Mouse (Mus musculus) lung, embryonic 14.5 days (tissue): ENCODE measurements around the gene Olfr945. TPM values are rescaled to one million over a fixed set of nuclear protein-coding genes. Genes with fewer than 3 reads are reported as not detected.

Experiments
- ATAC-seq: fragments of 200-750 bp; cut with Nextera tagmentation; 2 replicates; pipeline ENCODE4 v1.8.0; 2017; ENCODE audit warnings: mild to moderate bottlenecking, moderate TSS enrichment, moderate library complexity; ENCODE audit not compliant: insufficient read depth
- DNase-seq: peaks from one replicate; pipeline ENCODE4 v3.0.0-alpha.2; 2015
- H3K27ac ChIP-seq: fragments of 300-500 bp; sonication (generic); 2 replicates; pipeline ENCODE4 v1.5.1; 2014; ENCODE audit warnings: low read depth, mild to moderate bottlenecking, moderate library complexity
- H3K27me3 ChIP-seq: fragments of 300-500 bp; sonication (generic); 2 replicates; pipeline ENCODE4 v1.6.1; 2014; ENCODE audit warnings: low read length, control low read depth; ENCODE audit not compliant: insufficient read depth
- H3K36me3 ChIP-seq: fragments of 300-500 bp; sonication (generic); 2 replicates; pipeline ENCODE4 v1.6.1; 2014; ENCODE audit warnings: control low read depth; ENCODE audit not compliant: insufficient read depth
- H3K4me1 ChIP-seq: fragments of 300-500 bp; sonication (generic); 2 replicates; pipeline ENCODE4 v1.6.1; 2014; ENCODE audit warnings: antibody characterized with exemption, control low read depth; ENCODE audit not compliant: insufficient read depth
- H3K4me2 ChIP-seq: fragments of 300-500 bp; sonication (generic); 2 replicates; pipeline ENCODE4 v1.6.1; 2014; ENCODE audit warnings: mild to moderate bottlenecking
- H3K4me3 ChIP-seq: fragments of 300-500 bp; sonication (generic); 2 replicates; pipeline ENCODE4 v1.5.1; 2014; ENCODE audit warnings: low read depth, low read length
- H3K9ac ChIP-seq: fragments of 300-500 bp; sonication (generic); 2 replicates; pipeline ENCODE4 v1.6.1; 2014
- H3K9me3 ChIP-seq: fragments of 300-500 bp; sonication (generic); 2 replicates; pipeline ENCODE4 v1.6.1; 2016; ENCODE audit warnings: low read depth, low read length, control low read depth
- CTCF ChIP-seq: IDR thresholded peaks from 2 replicates; pipeline ENCODE4 v1.5.1; 2016; ENCODE audit warnings: antibody characterized with exemption, low read depth
- WGBS: fragments of 180-500 bp; shearing (Covaris S2); extraction: QIAGEN DNeasy Blood & Tissue Kit; methylation state at CpG from one replicate; pipeline ENCODE4 v1.1.7; 2014; 5-methylcytosine and 5-hydroxymethylcytosine counted together
- polyA plus RNA-seq: library from polyadenylated mRNA; unstranded; fragments of >200 nt; fragmentation: Nextera tagmentation; extraction: Ambion mirVana; gene quantifications from 2 replicates; pipeline ENCODE4 v1.2.1, GENCODE M21; 2014

The Olfr945 gene
- polyA plus RNA-seq, result not detected in 2 replicates

- no peak for ATAC-seq
- H3K9ac ChIP-seq, result no peak within 1 kb of the TSS
- H3K27me3 ChIP-seq, result no peaks in the 10 kb centered on the region
- no peak within 1 kb of the TSS for H3K4me3 ChIP-seq
- H3K27ac ChIP-seq, result no peak within 1 kb of the TSS
- no peak for TF ChIP-seq CTCF
- no peaks in the 10 kb centered on the region for H3K4me1 ChIP-seq
- no peak for DNase-seq
- H3K36me3 ChIP-seq, result no peaks in the 10 kb centered on the region
- WGBS, result 84% methylated on average over 3 of the region's 3 CpGs
- no peak within 1 kb of the TSS for H3K4me2 ChIP-seq
- no peaks in the 10 kb centered on the region for H3K9me3 ChIP-seq
Measured at GRCm38 (mm10) chr9:39276718-39277117, at the start of gene Olfr945. TSS of gene Olfr945 (minus strand) at chr9:39276818.

GRCm38 (mm10) chr9:39325945-39326344 lies 49.3 kb upstream of the Olfr945 start, which contains the start of gene Olfr948:
TSS of gene Olfr948 (minus strand) at chr9:39326045.
- DNase-seq, result no peak
- Histone ChIP-seq H3K27me3 (no peaks in the 10 kb centered on the region), H3K36me3 (no peaks in the 10 kb centered on the region), H3K9ac (no peak within 1 kb of the TSS), H3K4me3 (no peak within 1 kb of the TSS), H3K9me3 (no peaks in the 10 kb centered on the region), H3K4me1 (no peaks in the 10 kb centered on the region), H3K4me2 (no peak within 1 kb of the TSS), H3K27ac (no peak within 1 kb of the TSS)
- no peak for TF ChIP-seq CTCF
- no peak for ATAC-seq

- no peak for TF ChIP-seq CTCF
- Histone ChIP-seq H3K27ac (no peak overlapping the region), H3K9me3 (no peaks in the 10 kb centered on the region), H3K36me3 (no peaks in the 10 kb centered on the region), H3K4me2 (no peak overlapping the region), H3K27me3 (no peaks in the 10 kb centered on the region), H3K4me3 (no peak overlapping the region), H3K4me1 (no peaks in the 10 kb centered on the region), H3K9ac (no peak overlapping the region)
- WGBS, result 63% methylated on average over 2 of the region's 2 CpGs
- no peak for ATAC-seq
- DNase-seq, result no peak
Measured at GRCm38 (mm10) chr9:39287136-39287535, 10.5 kb upstream of the Olfr945 start.

GRCm38 (mm10) chr9:39249894-39250293 lies 26.7 kb downstream of the Olfr945 start, which contains the start of gene Olfr1537:
TSS of gene Olfr1537 (minus strand) at chr9:39249994.
- no peaks in the 10 kb centered on the region for H3K9me3 ChIP-seq
- H3K36me3 ChIP-seq, result no peaks in the 10 kb centered on the region
- H3K4me3 ChIP-seq, result no peak within 1 kb of the TSS
- WGBS, result 64% methylated on average over 1 of the region's 1 CpGs
- TF ChIP-seq CTCF, result no peak
- no peak within 1 kb of the TSS for H3K4me2 ChIP-seq
- H3K27me3 ChIP-seq, result no peaks in the 10 kb centered on the region
- ATAC-seq (no peak), DNase-seq (no peak)
- no peaks in the 10 kb centered on the region for H3K4me1 ChIP-seq
- no peak within 1 kb of the TSS for H3K9ac ChIP-seq
- no peak within 1 kb of the TSS for H3K27ac ChIP-seq

Other genes starting within 250 kb of the Olfr945 start
- gene Olfr937, start 211.9 kb downstream of the Olfr945 start, polyA plus RNA-seq, result not detected in 2 replicates
- not detected in 2 replicates for gene Olfr938, start 197.9 kb downstream of the Olfr945 start, polyA plus RNA-seq
- not detected in 2 replicates for gene Olfr27, start 148.7 kb downstream of the Olfr945 start, polyA plus RNA-seq
- not detected in 2 replicates for gene Olfr943, start 110.5 kb downstream of the Olfr945 start, polyA plus RNA-seq
- not detected in 2 replicates for gene Olfr944, start 74.9 kb downstream of the Olfr945 start, polyA plus RNA-seq
- not detected in 2 replicates for gene Olfr1537, start 26.8 kb downstream of the Olfr945 start, polyA plus RNA-seq
- not detected in 2 replicates for gene Olfr948, start 49.2 kb upstream of the Olfr945 start, polyA plus RNA-seq
- gene Olfr951, start 110.6 kb upstream of the Olfr945 start, polyA plus RNA-seq, result not detected in 2 replicates
- not detected in 2 replicates for gene Olfr952, start 150.3 kb upstream of the Olfr945 start, polyA plus RNA-seq
- not detected in 2 replicates for gene Olfr954, start 179.9 kb upstream of the Olfr945 start, polyA plus RNA-seq
- not detected in 2 replicates for gene Olfr955, start 195.1 kb upstream of the Olfr945 start, polyA plus RNA-seq
- gene Olfr44, start 217.2 kb upstream of the Olfr945 start, polyA plus RNA-seq, result not detected in 2 replicates
- not detected in 2 replicates for gene Olfr957, start 239.0 kb upstream of the Olfr945 start, polyA plus RNA-seq